Mouse (Mus musculus) layer of hippocampus, postnatal 10 days (tissue): ENCODE results near the gene Large1. TPM values are rescaled to one million over a fixed set of nuclear protein-coding genes. Genes with fewer than 3 reads are reported as not detected.
"Not testable (repeated sequence)": the region's sequence is repeated elsewhere in the genome, so short reads cannot be mapped to it uniquely, and the experiment has no call there.

Experiments used
- DNase-seq, 2 experiments: peaks; one replicate each; pipeline ENCODE4 v3.0.0; 2021; ENCODE audit warnings: low spot score in 2 of 2
- total RNA-seq, 2 experiments: library from RNA; stranded (reverse); gene quantifications; 2 replicates each; pipeline ENCODE4 v1.2.3; 2021

Large1 gene
- total RNA-seq, 2 experiments from 2014 or later: 138 to 149 TPM

DNA sequence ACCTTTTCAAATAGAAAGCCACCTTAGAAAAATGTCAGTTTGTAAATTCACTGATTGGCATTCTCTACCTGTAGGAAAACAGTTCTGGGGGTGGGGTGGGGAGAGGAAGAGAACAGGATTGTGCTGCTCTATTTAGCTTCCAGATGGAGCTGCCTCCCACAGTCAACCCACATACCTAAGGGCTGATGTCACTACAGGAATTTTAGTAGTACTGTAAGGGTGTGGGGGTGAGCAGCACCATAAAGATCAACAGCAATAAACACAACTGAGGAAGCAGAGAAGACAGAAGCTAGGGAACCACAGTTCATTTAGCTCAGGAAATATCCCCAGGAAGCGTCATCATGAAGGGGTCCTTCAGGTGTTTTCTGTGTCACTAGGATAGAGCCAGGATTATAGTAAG is 174.9 kb downstream of the Large1 start:
- no peak for DNase-seq

DNA sequence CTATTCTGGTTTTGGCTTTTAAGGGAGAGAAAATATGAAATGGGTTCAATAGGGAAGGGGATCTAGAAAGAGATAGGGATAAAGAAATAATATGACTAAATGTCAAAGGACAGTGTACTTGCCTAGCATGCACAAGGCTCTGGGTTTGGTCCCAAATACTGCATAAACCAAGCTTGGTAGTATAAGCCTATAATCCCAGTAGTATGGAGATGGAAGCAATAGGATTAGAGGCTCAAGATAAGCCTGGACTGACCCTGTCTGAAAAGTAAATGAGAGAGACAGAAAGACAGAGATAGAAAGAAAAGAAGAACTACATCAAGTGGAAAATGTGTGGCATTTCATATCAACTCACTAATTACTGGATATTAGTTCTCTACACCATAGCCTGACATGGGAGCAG is 180.7 kb downstream of the Large1 start:
- no peak for DNase-seq

- peak in 1 of 2 experiments; percentile 10 for DNase-seq
Measured at GRCm38 (mm10) chr8:73161994-73162393, 191.3 kb downstream of the Large1 start.

GRCm38 (mm10) chr8:73161564-73161963 is 191.8 kb downstream of the Large1 start:
- DNase-seq: no peak

- DNase-seq: no peak
Measured at GRCm38 (mm10) chr8:73160945-73161344, 192.4 kb downstream of the Large1 start.

- no peak for DNase-seq
Measured at GRCm38 (mm10) chr8:73147236-73147635, 206.1 kb downstream of the Large1 start.

GRCm38 (mm10) chr8:73142660-73143395 is 210.5 kb downstream of the Large1 start:
- DNase-seq: peak in 1 of 2 experiments; percentile 23

DNA sequence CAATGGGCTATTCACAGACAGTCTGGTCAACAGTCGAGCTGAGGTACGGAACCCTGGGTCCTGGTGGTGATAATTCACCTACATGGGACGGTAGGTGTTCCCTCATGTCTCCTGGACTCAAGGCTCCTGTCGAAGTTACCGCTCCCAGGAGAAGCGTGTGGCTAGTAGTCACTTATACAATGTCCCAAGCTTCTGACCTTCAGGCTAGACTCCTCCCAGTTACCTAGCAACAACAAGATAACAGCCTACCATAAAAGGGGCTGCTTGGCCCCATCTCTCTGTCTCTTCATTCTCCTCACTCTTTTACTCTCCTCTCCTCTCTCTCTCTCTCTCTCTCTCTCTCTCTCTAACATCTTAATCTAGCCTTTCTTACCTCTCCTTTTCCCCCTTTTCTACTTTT is 217.9 kb downstream of the Large1 start:
- no peak for DNase-seq

DNA sequence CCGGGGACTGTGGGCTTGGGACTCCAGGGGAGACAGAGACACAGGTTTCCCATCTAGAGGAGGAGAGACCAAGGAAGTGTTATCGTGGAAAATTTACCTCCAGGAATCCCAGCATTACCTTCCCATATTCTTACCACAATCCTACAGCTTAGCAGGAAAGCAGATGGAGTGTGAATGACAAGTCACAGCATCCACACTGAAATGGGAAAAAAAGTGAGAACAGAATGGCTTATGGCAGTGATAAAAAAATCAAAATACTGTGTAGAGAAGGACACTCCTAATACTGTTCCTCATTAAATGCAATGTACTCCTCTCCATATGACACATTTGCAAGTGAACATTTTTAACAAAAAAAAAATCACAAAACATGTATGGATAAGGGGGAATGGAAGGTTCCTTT is 221.3 kb downstream of the Large1 start:
- DNase-seq: no peak

GRCm38 (mm10) chr8:73123864-73124499 is 229.4 kb downstream of the Large1 start:
- DNase-seq: no peak

DNA sequence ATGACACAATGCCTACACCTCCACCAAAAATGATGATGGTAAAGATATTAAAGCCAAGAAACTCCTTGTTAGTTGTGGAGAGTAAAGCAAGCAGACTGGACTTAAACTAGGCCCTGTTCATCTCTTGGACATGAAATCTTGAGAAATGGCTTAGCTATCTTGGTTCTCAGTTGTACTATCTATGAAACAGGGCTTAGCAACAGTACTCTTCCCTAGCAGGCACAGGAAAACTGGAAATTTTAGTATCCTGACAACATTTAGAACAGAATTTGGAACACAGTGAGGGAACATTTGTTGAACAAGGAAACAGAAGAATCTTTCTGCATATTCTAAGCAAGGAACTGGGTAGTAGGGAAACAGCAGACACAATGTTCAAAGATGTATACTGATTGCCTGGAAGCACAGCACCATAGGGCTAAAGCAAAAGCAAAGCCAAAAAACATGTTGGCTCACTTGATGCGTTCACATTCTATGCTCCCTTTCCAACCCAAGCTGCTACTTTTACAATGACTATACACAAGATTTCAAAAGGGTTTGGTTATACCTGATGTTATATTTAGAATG is 240.9 kb downstream of the Large1 start:
- no peak for DNase-seq

DNA sequence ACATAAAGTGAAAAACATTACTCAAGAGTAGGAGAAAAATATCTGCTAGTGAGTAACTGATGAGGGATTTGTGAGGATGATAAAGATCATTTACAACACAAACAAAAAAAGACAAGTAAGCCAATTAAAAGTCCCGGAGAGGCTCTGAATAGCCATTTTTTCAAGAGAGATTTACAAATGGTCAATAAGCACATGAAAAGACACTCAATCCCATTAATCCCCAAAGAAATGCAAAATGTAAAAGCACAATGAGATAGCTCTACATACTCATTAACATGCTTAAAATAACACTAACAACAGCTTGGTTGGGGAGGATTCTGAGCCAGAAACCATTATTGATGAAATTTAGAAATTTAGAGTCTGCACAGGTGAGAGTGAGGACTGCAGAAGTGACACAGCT is 249.3 kb downstream of the Large1 start:
- no peak for DNase-seq

- no peak for DNase-seq
Measured at GRCm38 (mm10) chr8:73101069-73101468, 252.3 kb downstream of the Large1 start.

GRCm38 (mm10) chr8:73100607-73101006 is 252.7 kb downstream of the Large1 start:
- not testable (repeated sequence) for DNase-seq

GRCm38 (mm10) chr8:73099542-73099941 is 253.8 kb downstream of the Large1 start:
- DNase-seq: no peak

- DNase-seq: no peak
Measured at GRCm38 (mm10) chr8:73096952-73097351, 256.4 kb downstream of the Large1 start.

DNA sequence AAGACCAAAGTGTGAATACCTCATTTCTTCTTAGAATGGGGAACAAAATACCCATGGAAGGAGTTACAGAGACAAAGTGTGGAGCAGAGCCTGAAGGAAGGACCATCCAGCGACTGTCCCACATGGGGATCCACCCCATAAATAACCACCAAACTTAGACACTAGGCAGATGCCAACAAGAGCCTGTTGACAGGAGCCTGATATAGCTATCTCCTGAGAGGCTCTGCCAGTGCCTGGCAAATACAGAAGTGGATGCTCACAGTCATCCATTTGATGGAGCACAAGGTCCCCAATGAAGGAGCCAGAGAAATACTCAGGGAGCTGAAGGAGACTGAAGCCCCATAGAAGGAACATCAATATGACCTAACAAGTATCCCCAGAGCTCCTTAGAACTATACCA is 275.6 kb downstream of the Large1 start:
- DNase-seq: not testable (repeated sequence)

DNA sequence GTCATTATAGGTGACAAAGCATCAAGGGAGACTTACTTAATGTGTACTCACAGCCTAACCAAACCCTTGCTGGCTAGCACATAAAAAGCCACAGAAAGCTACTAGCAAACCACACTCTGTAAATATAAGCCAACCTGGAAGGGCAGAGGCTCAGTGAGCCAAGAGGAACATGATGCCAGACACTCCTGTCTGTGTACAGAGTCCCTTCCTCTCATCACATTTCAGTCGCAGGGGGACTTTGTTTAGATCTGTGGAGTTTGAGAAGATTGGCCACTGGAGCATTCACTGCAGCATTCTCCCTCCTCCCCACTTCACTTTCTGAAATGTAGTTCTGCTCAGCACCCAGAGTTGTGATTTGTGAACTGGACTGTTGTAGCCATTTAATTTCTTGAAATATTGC is 291.9 kb downstream of the Large1 start:
- DNase-seq: no peak

DNA sequence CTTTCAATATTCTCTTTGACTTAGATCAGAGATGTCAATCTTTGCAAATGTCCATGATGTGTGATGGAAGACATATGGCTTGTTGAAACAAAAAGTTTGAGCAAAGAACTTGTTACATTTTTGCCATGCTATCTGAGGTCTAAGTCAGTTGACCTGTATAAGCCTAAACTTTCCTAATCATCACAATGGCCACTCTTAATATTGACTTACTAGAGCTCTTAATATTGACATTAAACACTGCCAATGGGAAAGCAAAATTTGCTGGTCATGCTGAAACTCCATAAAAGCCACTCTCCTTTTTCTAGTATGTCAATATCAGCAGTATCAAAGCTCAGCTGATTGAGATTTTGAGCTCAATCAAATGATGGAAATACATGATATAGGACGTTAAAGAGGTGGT is 298.6 kb downstream of the Large1 start:
- DNase-seq: no peak

- no peak for DNase-seq
Measured at GRCm38 (mm10) chr8:73053878-73054277, 299.5 kb downstream of the Large1 start.

DNA sequence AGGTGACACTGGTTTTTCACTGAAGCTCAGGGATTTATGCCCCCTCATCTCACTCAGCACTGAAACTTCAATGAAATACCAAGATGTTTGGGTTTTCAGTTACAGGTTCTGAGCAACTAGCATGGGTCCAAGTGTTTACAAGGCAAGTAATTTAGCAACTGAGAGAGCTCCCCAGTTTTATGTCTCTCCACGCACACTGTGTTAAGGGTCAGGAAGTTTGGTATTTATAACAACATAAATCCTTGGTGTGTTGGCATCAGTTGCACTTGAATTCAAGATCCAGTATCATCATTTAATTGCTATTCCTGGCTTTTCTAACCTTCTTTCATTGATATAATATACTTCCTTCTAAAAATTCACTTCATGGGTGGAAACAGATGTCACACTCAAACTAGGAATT is 300.9 kb downstream of the Large1 start:
- no peak for DNase-seq

- no peak for DNase-seq
Measured at GRCm38 (mm10) chr8:73048136-73048535, 305.2 kb downstream of the Large1 start.

DNA sequence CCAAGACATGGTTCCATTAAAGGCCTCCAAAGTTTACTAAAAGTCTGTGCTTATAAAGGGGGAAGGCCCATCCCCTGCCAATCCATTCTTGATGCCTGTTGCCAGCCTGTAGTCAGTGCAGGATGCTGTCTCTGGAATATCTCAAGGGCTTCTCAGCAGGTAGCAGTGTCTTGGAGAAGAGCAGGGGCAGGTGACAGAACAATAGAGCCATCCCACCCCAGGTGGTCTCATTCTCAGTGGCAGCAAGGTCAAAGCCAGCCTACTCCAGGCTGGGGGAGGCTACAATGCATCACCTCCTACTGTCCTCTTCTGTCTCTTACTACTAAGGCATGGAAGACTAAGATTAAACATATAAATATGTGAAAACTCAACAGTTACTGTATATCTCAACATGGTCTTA is 323.6 kb downstream of the Large1 start:
- DNase-seq: no peak
